Mouse (Mus musculus) kidney, embryonic 15.5 days (tissue): ENCODE results near the gene Cryzl2. TPM values are rescaled to one million over a fixed set of nuclear protein-coding genes. Genes with fewer than 3 reads are reported as not detected.

Experiments used
- ATAC-seq: fragments of 200-750 bp; cut with Nextera tagmentation; replicated peaks from 2 replicates; pipeline ENCODE4 v1.8.0; 2017; ENCODE audit warnings: moderate TSS enrichment; ENCODE audit not compliant: low FRiP score
- H3K27ac ChIP-seq: fragments of 300-500 bp; sonication (generic); 2 replicates; pipeline ENCODE4 v1.5.1; 2015; ENCODE audit warnings: mild to moderate bottlenecking, inconsistent platforms
- H3K27me3 ChIP-seq: fragments of 300-500 bp; sonication (generic); 2 replicates; pipeline ENCODE4 v1.6.1; 2015; ENCODE audit warnings: inconsistent platforms
- H3K36me3 ChIP-seq: fragments of 300-500 bp; sonication (generic); 2 replicates; pipeline ENCODE4 v1.6.1; 2015; ENCODE audit warnings: inconsistent platforms
- H3K4me1 ChIP-seq: fragments of 300-500 bp; sonication (generic); 2 replicates; pipeline ENCODE4 v1.6.1; 2015; ENCODE audit warnings: inconsistent platforms
- H3K4me2 ChIP-seq: fragments of 300-500 bp; sonication (generic); 2 replicates; pipeline ENCODE4 v1.6.1; 2015; ENCODE audit warnings: moderate library complexity, mild to moderate bottlenecking, inconsistent platforms
- H3K4me3 ChIP-seq: fragments of 300-500 bp; sonication (generic); replicated peaks from 2 replicates; pipeline ENCODE4 v1.5.1; 2015; ENCODE audit warnings: mild to moderate bottlenecking, inconsistent platforms
- H3K9ac ChIP-seq: fragments of 300-500 bp; sonication (generic); 2 replicates; pipeline ENCODE4 v1.6.1; 2015; ENCODE audit warnings: mild to moderate bottlenecking, inconsistent platforms
- H3K9me3 ChIP-seq: fragments of 300-500 bp; sonication (generic); replicated peaks from 2 replicates; pipeline ENCODE4 v1.6.1; 2016; ENCODE audit warnings: inconsistent platforms
- WGBS: fragments of 180-500 bp; shearing (Covaris S2); methylation state at CpG from one replicate; pipeline ENCODE4 v1.1.7; 2015; ENCODE audit warnings: mixed read lengths; 5-methylcytosine and 5-hydroxymethylcytosine counted together
- polyA plus RNA-seq: library from polyadenylated mRNA; unstranded; fragments of >200 nt; fragmentation: Nextera tagmentation; extraction: Ambion mirVana; gene quantifications from 2 replicates; pipeline ENCODE4 v1.2.1, GENCODE M21; 2015

The Cryzl2 gene
- polyA plus RNA-seq, 1 experiment from 2014 or later, result 19.8 TPM

DNA sequence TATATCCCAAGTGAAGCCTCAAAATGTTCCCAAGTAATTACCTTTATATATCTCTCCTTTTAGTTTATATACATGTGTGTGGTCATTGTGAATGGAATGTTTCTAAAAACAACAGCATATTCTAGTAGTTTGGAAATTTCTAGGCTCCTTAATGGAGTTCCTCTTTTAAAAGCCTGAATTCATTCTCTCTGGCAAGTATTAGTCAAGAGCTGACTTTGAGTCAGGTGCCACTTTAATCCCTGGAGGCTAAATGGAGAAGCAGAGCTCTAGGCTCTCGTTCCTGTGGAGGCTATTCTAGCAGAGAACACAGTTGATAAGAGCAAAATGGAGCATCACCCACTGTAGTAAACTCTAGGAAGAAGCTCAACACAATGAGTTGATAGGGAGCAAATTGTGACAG, 31.4 kb upstream of the Cryzl2 start:
- Histone ChIP-seq H3K9ac (no peak overlapping the region), H3K36me3 (no peaks in the 10 kb centered on the region), H3K27me3 (no peaks in the 10 kb centered on the region), H3K27ac (no peak overlapping the region), H3K4me1 (no peaks in the 10 kb centered on the region), H3K4me2 (no peak overlapping the region), H3K4me3 (no peak overlapping the region), H3K9me3 (no peaks in the 10 kb centered on the region)
- no peak for ATAC-seq
- WGBS, result 72% methylated on average over 1 of the region's 1 CpGs

GRCm38 (mm10) chr1:157427604-157428003, 30.8 kb upstream of the Cryzl2 start:
- no peak for ATAC-seq
- no peaks in the 10 kb centered on the region for H3K9me3 ChIP-seq
- H3K27me3 ChIP-seq, result no peaks in the 10 kb centered on the region
- WGBS, result 96% methylated on average over 4 of the region's 4 CpGs
- H3K4me2 ChIP-seq, result no peak overlapping the region
- H3K4me1 ChIP-seq, result no peaks in the 10 kb centered on the region
- H3K36me3 ChIP-seq, result no peaks in the 10 kb centered on the region
- no peak overlapping the region for H3K4me3 ChIP-seq
- H3K9ac ChIP-seq, result no peak overlapping the region
- no peak overlapping the region for H3K27ac ChIP-seq

DNA sequence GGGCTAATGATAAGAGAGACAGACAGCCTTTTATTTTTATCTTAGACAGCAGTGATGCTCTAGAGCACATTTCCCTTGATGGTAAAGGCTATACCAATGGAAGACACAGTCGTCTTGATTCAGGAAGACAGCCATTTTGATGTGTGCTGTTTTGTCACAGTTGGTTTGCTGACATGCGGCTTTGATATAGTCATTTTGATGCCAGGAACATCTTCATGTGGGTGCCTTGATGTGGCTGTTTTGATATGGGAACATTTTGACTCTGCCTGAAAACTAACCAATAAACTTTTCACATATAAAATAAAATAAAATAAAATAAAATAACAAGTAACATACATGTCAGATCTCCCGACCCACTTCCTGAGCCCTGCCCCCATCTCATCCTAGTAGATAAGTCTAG, 30.0 kb upstream of the Cryzl2 start:
- Histone ChIP-seq H3K36me3 (no peaks in the 10 kb centered on the region), H3K9me3 (no peaks in the 10 kb centered on the region), H3K9ac (no peak overlapping the region), H3K4me2 (no peak overlapping the region), H3K4me1 (no peaks in the 10 kb centered on the region), H3K4me3 (no peak overlapping the region), H3K27ac (no peak overlapping the region), H3K27me3 (no peaks in the 10 kb centered on the region)
- 84% methylated on average over 3 of the region's 3 CpGs for WGBS
- ATAC-seq, result no peak

- 63% methylated on average over 3 of the region's 3 CpGs for WGBS
- H3K4me2 ChIP-seq, result no peak overlapping the region
- H3K27me3 ChIP-seq, result no peaks in the 10 kb centered on the region
- H3K4me3 ChIP-seq, result no peak overlapping the region
- no peak for ATAC-seq
- no peaks in the 10 kb centered on the region for H3K9me3 ChIP-seq
- no peaks in the 10 kb centered on the region for H3K4me1 ChIP-seq
- no peaks in the 10 kb centered on the region for H3K36me3 ChIP-seq
- H3K27ac ChIP-seq, result no peak overlapping the region
- H3K9ac ChIP-seq, result no peak overlapping the region
These were observed 25.1 kb upstream of the Cryzl2 start for GRCm38 (mm10) chr1:157433316-157433715.

DNA sequence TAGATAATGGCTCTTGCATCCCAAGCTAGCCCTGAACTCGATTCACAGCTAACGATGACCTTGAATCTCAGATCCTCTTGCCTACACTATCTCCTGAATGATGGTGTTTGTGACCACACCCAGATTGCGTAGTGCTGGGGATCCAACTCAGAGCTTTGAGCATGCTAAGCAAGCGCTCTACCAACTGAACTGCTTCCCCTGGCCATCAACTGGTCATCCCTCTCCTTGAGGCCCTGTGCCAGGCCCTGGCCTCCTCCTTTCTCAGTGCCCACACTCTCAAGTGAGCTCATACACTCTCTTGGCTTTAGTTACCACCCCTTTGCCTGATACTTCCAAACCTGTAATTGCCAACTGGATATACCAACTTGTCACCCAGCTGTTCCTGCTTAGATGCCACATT, 24.0 kb upstream of the Cryzl2 start:
- no peak for ATAC-seq
- 90% methylated on average over 4 of the region's 4 CpGs for WGBS

DNA sequence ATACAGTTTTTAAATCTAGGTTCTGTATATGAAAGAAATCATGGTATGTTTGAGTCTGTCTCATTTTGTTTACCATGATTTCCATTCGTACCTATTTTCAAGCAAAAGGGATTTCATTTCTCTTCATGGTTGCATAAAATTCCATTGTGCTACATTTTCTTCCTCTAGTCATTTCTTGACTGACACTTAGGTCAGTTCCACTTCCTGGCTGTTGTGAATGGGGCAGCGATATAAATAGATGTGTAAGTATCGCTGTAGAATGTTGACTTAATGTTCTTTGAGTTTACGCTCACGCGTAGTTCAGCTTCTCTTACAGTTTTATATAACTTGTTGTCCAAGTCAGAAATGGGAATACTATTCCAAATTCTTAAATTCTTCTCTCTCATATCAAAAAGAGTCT, 22.5 kb upstream of the Cryzl2 start:
- no peak overlapping the region for H3K9ac ChIP-seq
- no peaks in the 10 kb centered on the region for H3K4me1 ChIP-seq
- no peaks in the 10 kb centered on the region for H3K9me3 ChIP-seq
- no peak overlapping the region for H3K4me3 ChIP-seq
- no peaks in the 10 kb centered on the region for H3K27me3 ChIP-seq
- no peak for ATAC-seq
- H3K4me2 ChIP-seq, result no peak overlapping the region
- H3K36me3 ChIP-seq, result no peaks in the 10 kb centered on the region
- WGBS, result 74% methylated on average over 6 of the region's 6 CpGs
- H3K27ac ChIP-seq, result no peak overlapping the region

More for the DNA sequence above, 24.0 kb upstream of the Cryzl2 start:
- Histone ChIP-seq H3K4me1 (no peaks in the 10 kb centered on the region), H3K9ac (no peak overlapping the region), H3K4me3 (no peak overlapping the region), H3K4me2 (no peak overlapping the region), H3K9me3 (no peaks in the 10 kb centered on the region), H3K27ac (no peak overlapping the region), H3K36me3 (no peaks in the 10 kb centered on the region), H3K27me3 (no peaks in the 10 kb centered on the region)

GRCm38 (mm10) chr1:157438290-157438689, 20.1 kb upstream of the Cryzl2 start:
- Histone ChIP-seq H3K36me3 (no peaks in the 10 kb centered on the region), H3K4me1 (peaks cover 6% of the 10 kb centered on the region; the same call in 1 of the 2 replicates), H3K27ac (no peak overlapping the region), H3K9me3 (no peaks in the 10 kb centered on the region), H3K4me2 (no peak overlapping the region), H3K4me3 (no peak overlapping the region), H3K9ac (no peak overlapping the region), H3K27me3 (no peaks in the 10 kb centered on the region)
- 90% methylated on average over 2 of the region's 2 CpGs for WGBS
- no peak for ATAC-seq

DNA sequence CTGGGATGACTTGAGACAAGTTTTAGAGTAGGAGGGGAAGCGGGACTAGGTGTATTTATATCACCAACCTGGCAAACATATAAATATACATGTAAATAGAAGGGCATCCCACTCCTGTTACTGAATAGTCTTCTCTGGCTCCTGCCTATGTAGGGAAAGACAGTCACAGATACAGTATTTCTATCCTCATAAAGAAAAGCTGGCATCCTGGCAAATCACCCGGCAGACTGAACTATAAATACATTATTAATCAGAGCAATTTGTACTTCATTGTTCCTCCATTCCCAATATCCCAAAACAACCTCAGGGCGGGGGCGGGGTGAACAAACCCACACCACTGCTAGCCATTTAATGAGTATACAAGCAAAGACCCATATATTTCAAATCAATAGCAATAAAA, 19.3 kb upstream of the Cryzl2 start:
- Histone ChIP-seq H3K4me3 (no peak overlapping the region), H3K27ac (no peak overlapping the region), H3K9ac (no peak overlapping the region), H3K27me3 (no peaks in the 10 kb centered on the region), H3K9me3 (no peaks in the 10 kb centered on the region), H3K4me1 (peaks cover 10% of the 10 kb centered on the region), H3K4me2 (no peak overlapping the region), H3K36me3 (no peaks in the 10 kb centered on the region)
- 90% methylated on average over 4 of the region's 4 CpGs for WGBS
- no peak for ATAC-seq

GRCm38 (mm10) chr1:157439973-157440641, 18.3 kb upstream of the Cryzl2 start:
- ATAC-seq, result no peak
- H3K36me3 ChIP-seq, result no peaks in the 10 kb centered on the region
- H3K4me1 ChIP-seq, result peaks cover 12% of the 10 kb centered on the region
- H3K9me3 ChIP-seq, result no peaks in the 10 kb centered on the region
- H3K9ac ChIP-seq, result no peak overlapping the region
- no peak overlapping the region for H3K27ac ChIP-seq
- H3K4me2 ChIP-seq, result peak overlapping the region; percentile 39
- 11% methylated on average over 14 of the region's 14 CpGs for WGBS
- no peak overlapping the region for H3K4me3 ChIP-seq
- no peaks in the 10 kb centered on the region for H3K27me3 ChIP-seq

GRCm38 (mm10) chr1:157443026-157443722, 15.2 kb upstream of the Cryzl2 start:
- Histone ChIP-seq H3K9me3 (no peaks in the 10 kb centered on the region), H3K27me3 (no peaks in the 10 kb centered on the region), H3K27ac (peak overlapping the region; percentile 66), H3K4me2 (peak overlapping the region; percentile 31), H3K36me3 (no peaks in the 10 kb centered on the region), H3K9ac (no peak overlapping the region), H3K4me3 (no peak overlapping the region), H3K4me1 (peaks cover 20% of the 10 kb centered on the region)
- WGBS, result 32% methylated on average over 14 of the region's 14 CpGs
- no peak for ATAC-seq

DNA sequence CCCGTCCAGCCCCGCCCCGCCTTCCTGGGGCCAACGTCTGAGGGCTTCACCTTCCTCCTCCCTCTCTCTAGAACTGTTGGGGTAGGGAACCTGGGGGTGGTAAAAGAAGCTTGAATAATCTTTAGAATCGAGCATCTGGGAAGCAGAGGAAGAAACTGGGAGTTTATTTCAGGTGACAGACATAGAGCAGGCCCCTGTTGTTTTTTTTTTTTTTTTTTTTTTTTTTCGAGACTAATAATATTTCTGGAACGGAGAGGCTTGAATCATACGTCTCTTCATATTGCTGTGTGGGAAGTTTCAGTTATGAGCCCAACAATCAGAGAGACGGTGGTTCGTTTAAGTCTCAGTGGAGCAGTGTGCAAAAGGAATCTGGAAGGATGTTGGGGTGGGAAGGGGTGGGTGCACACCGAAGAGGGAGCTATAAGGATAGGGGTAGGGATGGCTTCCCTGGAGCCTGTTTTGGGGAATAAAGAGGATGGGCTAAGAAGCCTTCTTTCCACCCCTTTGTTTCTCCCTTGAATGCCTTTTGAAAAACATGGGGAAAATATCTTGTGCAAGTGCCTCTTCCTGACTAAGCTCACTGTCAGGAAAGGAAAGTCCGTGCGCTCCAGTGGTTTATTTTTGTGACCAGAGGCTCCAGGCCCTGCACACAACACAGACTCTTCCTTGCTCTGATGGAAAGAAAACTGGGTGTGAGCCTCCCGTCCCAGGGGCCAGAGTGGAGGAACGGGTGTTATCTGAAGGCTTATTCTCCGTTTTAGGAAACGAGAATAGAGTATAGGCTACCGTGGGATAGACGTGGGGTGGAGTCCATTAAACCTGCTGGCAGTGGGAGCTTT, 14.4 kb upstream of the Cryzl2 start:
- ATAC-seq, result no peak
- H3K9ac ChIP-seq, result no peak overlapping the region
- H3K27ac ChIP-seq, result peak overlapping the region; percentile 66
- H3K9me3 ChIP-seq, result no peaks in the 10 kb centered on the region
- no peak overlapping the region for H3K4me3 ChIP-seq
- H3K27me3 ChIP-seq, result no peaks in the 10 kb centered on the region
- peaks cover 23% of the 10 kb centered on the region for H3K4me1 ChIP-seq
- peak overlapping the region; percentile 31 for H3K4me2 ChIP-seq
- no peaks in the 10 kb centered on the region for H3K36me3 ChIP-seq
- WGBS, result 44% methylated on average over 19 of the region's 19 CpGs

- 68% methylated on average over 13 of the region's 13 CpGs for WGBS
- Histone ChIP-seq H3K9ac (no peak overlapping the region), H3K4me1 (peaks cover 29% of the 10 kb centered on the region), H3K27ac (peak overlapping the region; percentile 66; the same call in 1 of the 2 replicates), H3K9me3 (no peaks in the 10 kb centered on the region), H3K36me3 (no peaks in the 10 kb centered on the region), H3K4me2 (no peak overlapping the region), H3K27me3 (no peaks in the 10 kb centered on the region), H3K4me3 (no peak overlapping the region)
- no peak for ATAC-seq
These were observed 13.6 kb upstream of the Cryzl2 start for GRCm38 (mm10) chr1:157444632-157445300.
